In genomic region chr4:133545272-133546231, GRCm38 (mm10) we compare ENCODE assay signal across 8 mouse cellular contexts. TPM values are rescaled to one million over a fixed set of nuclear protein-coding genes. Genes with fewer than 3 reads are reported as not detected.
DNase-seq lines count a peak whose midpoint lies in the region; ATAC-seq and TF ChIP-seq lines count a peak whose summit lies in the region.

TSS of gene Nudc (minus strand) at chr4:133545996.

- H3K4me3 ChIP-seq in cortical plate, adult 2 months (ENCODE audit: insufficient read depth, low read length) = peak within 1 kb of the TSS; percentile 82
- peak within 1 kb of the TSS; percentile 99 for H3K4me3 ChIP-seq in megakaryocyte, embryonic 14.5 days (replicated peaks)

- peaks cover 33% of the 10 kb centered on the region for H3K36me3 ChIP-seq in megakaryocyte, embryonic 14.5 days (replicated peaks; ENCODE audit: low read length)

- TF ChIP-seq POLR2A in cortical plate, adult 2 months (IDR thresholded peaks at IDR 0.05; ENCODE audit: extremely low read depth, insufficient read depth, low read length) = peak; percentile 78

- DNase-seq in gastrocnemius, adult 8-10 months (ENCODE audit: low spot score in 2 of 2) = peak; percentile 93
- peak; percentile 76 for DNase-seq in hindlimb bud, embryonic 11.5 days (ENCODE audit: extremely low spot score, low read depth, low spot score)
- DNase-seq in left cerebral cortex, adult 8-10 months (ENCODE audit: low spot score in 2 of 2) = peak; percentile 89 to 96
- peak; percentile 98 for DNase-seq in right cerebral cortex, postnatal 10 days (ENCODE audit: low spot score in 2 of 2)
- DNase-seq in urinary bladder, postnatal 25 days (ENCODE audit: low spot score) = peak; percentile 89

- no peaks in the 10 kb centered on the region for H3K27me3 ChIP-seq in megakaryocyte, embryonic 14.5 days (replicated peaks)

- H3K4me1 ChIP-seq in cortical plate, adult 2 months (ENCODE audit: control insufficient read depth, insufficient read depth, low read length) = peaks cover 3% of the 10 kb centered on the region; the same call in 1 of the 2 replicates
- H3K4me1 ChIP-seq in megakaryocyte, embryonic 14.5 days = peaks cover 43% of the 10 kb centered on the region

- peak; percentile 98 for ATAC-seq in activated CD4-positive, CD25-positive, alpha-beta regulatory T cell, adult 4 months

- H3K27ac ChIP-seq in cortical plate, adult 2 months (ENCODE audit: insufficient read depth, low read length) = no peak within 1 kb of the TSS

- TF ChIP-seq CTCF in cortical plate, adult 2 months (IDR thresholded peaks at IDR 0.05; ENCODE audit: extremely low read depth, insufficient read depth, low read length) = no peak

- H3K9me3 ChIP-seq in megakaryocyte, embryonic 14.5 days = peaks cover 7% of the 10 kb centered on the region

RNA-seq across cellular contexts. Expression of gene Nudc, which starts in this region (rescaled TPM):
- polyA plus RNA-seq in activated CD4-positive, CD25-positive, alpha-beta regulatory T cell, adult 4 months (2017; shearing (Covaris generic)) = 10 to 100 TPM; 32.7 to 55.9 TPM
- polyA plus RNA-seq in cortical plate, adult 2 months (2012; rRNA removed) = 184 and 202 TPM in 2 replicates
- 10 to 100 TPM; 43.8 to 51.1 (median 47.0) TPM for total RNA-seq in gastrocnemius, adult 8-10 months (2022)
- total RNA-seq in left cerebral cortex, adult 8-10 months (2022) = 100 to 1,000 TPM; 139 to 165 (median 156) TPM
- polyA plus RNA-seq in megakaryocyte, embryonic 14.5 days (2012; ENCODE audit: insufficient read depth, low replicate concordance) = 27.7 and 283 TPM in 2 replicates
